Mouse (Mus musculus) MEL (cell line): ENCODE data around the gene Cenpp.

Source experiments
- E2F4 ChIP-seq: IDR thresholded peaks from 2 replicates; pipeline ENCODE4 v1.6.1; 2011; ENCODE audit warnings: low read depth, low read length, improper control_type of control experiment, borderline replicate concordance
- POLR2A ChIP-seq, 2 experiments: IDR thresholded peaks; 2 replicates each; pipeline ENCODE4 v1.6.1; 2011 to 2012; ENCODE audit warnings: low read length in 2 of 2, mild to moderate bottlenecking in 2 of 2, control low read depth in 1 of 2, improper control_type of control experiment in 1 of 2, low read depth in 1 of 2, moderate library complexity in 1 of 2; ENCODE audit not compliant: control insufficient read depth in 1 of 2, insufficient read depth in 1 of 2, poor library complexity in 1 of 2

DNA sequence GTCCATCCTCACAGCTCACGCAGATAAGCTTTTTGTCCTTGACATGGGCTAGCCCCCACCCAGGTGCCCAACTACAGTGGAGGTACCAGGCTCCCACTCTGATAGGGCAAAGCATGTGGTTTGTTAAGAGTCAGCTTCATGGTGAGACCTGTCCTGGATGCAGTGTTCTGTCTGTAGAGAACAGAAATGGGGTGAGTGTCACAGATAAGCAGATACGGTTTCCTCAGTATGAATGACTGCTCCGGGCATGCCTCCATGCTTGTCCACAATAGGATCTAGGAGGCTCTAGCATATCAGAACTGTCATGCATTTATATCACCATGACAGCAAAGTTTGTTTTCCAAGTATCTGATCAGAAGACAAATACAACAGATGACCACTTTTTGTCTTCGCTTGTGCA is 186.7 kb downstream of the Cenpp start:
- TF ChIP-seq E2F4 (no peak), POLR2A (IDR thresholded peaks at IDR 0.05; ENCODE audit: control insufficient read depth in 1 of 2, insufficient read depth in 1 of 2, low read depth in 1 of 2, low read length in 2 of 2, poor library complexity in 1 of 2) (no peak)
